Mouse (Mus musculus) retina, postnatal 7 days (tissue): Measurements from ENCODE around the gene Mon1a.

Source experiments
- DNase-seq: peaks from one replicate; pipeline ENCODE4 v3.0.0-alpha.2; 2012; ENCODE audit warnings: low read depth, low spot score

Mon1a gene

GRCm38 (mm10) chr9:107908410-107909158 lies 20.6 kb downstream of the Mon1a start:
- DNase-seq = no peak

- no peak for DNase-seq
Observed at GRCm38 (mm10) chr9:107910025-107910769, 22.2 kb downstream of the Mon1a start.

- no peak for DNase-seq
Observed at GRCm38 (mm10) chr9:107914764-107915420, 26.9 kb downstream of the Mon1a start.

- DNase-seq = no peak
Observed at GRCm38 (mm10) chr9:107917895-107918608, 30.1 kb downstream of the Mon1a start.

GRCm38 (mm10) chr9:107918884-107919283 lies 30.9 kb downstream of the Mon1a start:
- no peak for DNase-seq

GRCm38 (mm10) chr9:107919441-107919840 lies 31.5 kb downstream of the Mon1a start:
- DNase-seq = peak; percentile 79

GRCm38 (mm10) chr9:107923021-107923420 lies 35.1 kb downstream of the Mon1a start:
- DNase-seq = no peak

- DNase-seq = no peak
Observed at GRCm38 (mm10) chr9:107923956-107924355, 36.0 kb downstream of the Mon1a start.

GRCm38 (mm10) chr9:107925251-107925650 lies 37.3 kb downstream of the Mon1a start:
- no peak for DNase-seq

GRCm38 (mm10) chr9:107926920-107927420 lies 39.0 kb downstream of the Mon1a start:
- DNase-seq = no peak

GRCm38 (mm10) chr9:107927749-107928148 lies 39.8 kb downstream of the Mon1a start:
- no peak for DNase-seq

GRCm38 (mm10) chr9:107928169-107928568 lies 40.2 kb downstream of the Mon1a start, which contains the start of gene Actl11:
TSS of gene Actl11 (plus strand) at chr9:107928469.
- no peak for DNase-seq

- DNase-seq = no peak
Observed at GRCm38 (mm10) chr9:107932221-107932620, 44.3 kb downstream of the Mon1a start.

GRCm38 (mm10) chr9:107934146-107934545 lies 46.2 kb downstream of the Mon1a start:
- no peak for DNase-seq

GRCm38 (mm10) chr9:107935374-107935773 lies 47.4 kb downstream of the Mon1a start, which contains the start of gene Camkv:
TSS of gene Camkv (plus strand) at chr9:107935674.
- DNase-seq = no peak

GRCm38 (mm10) chr9:107935790-107936214 lies 47.9 kb downstream of the Mon1a start:
- DNase-seq = no peak

- no peak for DNase-seq
Observed at GRCm38 (mm10) chr9:107936215-107936822, 48.4 kb downstream of the Mon1a start.

GRCm38 (mm10) chr9:107936831-107937230 lies 48.9 kb downstream of the Mon1a start:
- DNase-seq = no peak

- no peak for DNase-seq
Observed at GRCm38 (mm10) chr9:107947241-107948194, 59.6 kb downstream of the Mon1a start.
